Mouse (Mus musculus) naive thymus-derived CD4-positive, alpha-beta T cell, adult 2 months (primary cell): Measurements from ENCODE around the gene Tpx2.

Source experiments
- DNase-seq: peaks from one replicate; pipeline ENCODE4 v3.0.0-alpha.2; 2011; ENCODE audit warnings: low read depth

The Tpx2 gene

DNA sequence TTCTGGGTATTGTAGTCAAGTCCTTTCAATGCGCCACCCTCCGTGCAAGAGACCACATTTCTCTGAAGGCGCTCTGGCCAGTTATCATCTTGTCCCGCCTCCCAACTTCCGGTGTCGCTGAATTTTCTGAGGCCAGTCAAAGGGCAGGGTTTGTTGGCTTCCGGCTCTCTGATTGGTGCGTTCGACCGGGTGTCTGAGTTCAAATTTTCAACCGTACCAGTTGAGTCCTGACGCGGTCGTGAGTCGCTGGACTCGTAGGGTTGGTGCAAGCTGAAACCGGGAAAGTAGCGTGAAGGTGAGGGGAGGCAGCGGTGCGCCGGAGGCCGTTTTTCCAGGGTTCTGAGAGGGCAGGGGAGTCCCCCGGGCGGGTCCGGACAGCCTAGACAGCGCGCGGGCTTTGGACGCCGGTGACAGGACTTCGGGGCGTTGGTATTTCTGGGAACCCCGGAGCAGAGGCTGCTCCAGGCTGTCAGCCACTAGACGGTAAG lies at the start of gene Tpx2:
Gene Tpx2, plus strand, starts transcription at position 150 of the 488 bp plus-strand sequence.
- peak; percentile 98 for DNase-seq

DNA sequence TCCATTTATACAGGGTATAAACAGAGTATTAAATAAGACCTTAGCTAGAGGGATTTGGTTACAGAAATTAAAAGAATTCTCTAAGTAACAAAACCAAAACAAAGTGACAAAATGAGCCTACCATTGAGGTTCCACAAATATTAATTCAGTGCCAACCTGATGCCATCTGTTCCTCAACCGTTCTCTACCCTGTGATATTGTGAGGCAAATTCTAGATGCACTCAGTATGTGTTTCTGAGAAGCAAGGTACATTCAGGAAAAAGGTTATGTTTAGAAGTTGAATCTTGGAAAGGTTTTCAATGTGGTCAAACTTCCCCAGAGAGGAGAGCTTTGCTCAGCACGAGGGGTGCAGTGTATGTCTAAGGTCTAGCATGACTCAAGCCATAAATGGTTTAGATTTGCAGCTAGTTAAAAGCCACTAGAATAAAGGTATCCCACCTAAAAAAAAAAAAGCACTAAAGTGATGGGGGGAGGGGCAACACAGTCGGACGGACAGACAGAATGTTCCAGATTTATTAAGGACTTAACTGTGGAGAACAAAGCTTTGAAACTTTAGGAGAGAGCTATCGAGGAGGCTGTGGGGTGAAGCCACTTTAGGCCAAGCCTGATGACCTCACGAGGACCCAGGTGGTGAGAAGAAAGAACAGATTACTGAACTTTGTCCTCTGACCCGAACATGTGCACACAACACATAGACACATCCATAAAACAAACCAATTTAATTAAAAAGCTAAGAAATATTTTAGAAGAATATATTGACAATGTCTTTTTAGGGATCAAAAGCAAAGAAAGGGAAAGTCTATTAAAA lies 47.6 kb upstream of the Tpx2 start:
- no peak for DNase-seq

GRCm38 (mm10) chr2:152800762-152801113 lies 47.0 kb upstream of the Tpx2 start:
- no peak for DNase-seq

- DNase-seq: no peak
Observed at GRCm38 (mm10) chr2:152802303-152802702, 45.5 kb upstream of the Tpx2 start.

- peak; percentile 44 for DNase-seq
Observed at GRCm38 (mm10) chr2:152803081-152803480, 44.7 kb upstream of the Tpx2 start.

GRCm38 (mm10) chr2:152804408-152805110 lies 43.2 kb upstream of the Tpx2 start:
- no peak for DNase-seq

- no peak for DNase-seq
Observed at GRCm38 (mm10) chr2:152805111-152805490, 42.7 kb upstream of the Tpx2 start.

DNA sequence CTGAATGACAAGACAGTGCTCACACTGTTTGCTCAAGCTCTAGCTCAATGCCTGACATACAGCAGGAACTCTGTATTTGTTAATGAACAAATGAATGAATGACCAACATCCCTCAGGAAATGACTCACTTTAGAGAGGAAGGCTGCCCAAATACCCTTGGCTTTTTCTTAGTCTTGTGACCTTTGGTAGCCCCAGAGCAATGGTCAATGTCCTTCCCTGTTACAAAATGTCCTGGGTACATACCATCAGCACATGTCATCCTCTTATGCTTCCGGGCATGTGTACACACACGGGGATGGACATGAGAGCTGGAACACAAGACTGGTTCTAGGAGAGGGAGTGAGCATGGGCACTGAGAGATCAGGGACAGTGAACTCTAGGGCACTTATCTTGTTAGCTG lies 41.7 kb upstream of the Tpx2 start:
- no peak for DNase-seq

DNA sequence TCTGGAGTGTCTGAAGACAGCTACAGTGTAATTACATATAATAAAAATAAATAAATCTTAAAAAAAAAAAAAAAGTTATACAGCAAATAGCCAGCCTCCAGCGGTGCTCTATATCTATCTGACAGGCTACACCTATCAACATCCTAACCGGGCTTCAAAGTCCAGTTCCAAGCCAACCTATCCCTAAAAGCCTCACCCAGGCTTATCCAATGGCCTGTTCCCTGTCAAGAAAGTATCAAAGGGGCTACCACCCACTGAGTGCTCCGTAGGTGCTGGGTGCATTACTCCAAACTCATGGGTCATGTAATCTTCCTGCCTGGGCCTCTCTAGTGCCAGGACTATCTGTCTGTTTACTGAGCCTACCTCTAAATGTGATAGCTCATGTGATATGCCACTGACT lies 39.6 kb upstream of the Tpx2 start:
- no peak for DNase-seq

DNA sequence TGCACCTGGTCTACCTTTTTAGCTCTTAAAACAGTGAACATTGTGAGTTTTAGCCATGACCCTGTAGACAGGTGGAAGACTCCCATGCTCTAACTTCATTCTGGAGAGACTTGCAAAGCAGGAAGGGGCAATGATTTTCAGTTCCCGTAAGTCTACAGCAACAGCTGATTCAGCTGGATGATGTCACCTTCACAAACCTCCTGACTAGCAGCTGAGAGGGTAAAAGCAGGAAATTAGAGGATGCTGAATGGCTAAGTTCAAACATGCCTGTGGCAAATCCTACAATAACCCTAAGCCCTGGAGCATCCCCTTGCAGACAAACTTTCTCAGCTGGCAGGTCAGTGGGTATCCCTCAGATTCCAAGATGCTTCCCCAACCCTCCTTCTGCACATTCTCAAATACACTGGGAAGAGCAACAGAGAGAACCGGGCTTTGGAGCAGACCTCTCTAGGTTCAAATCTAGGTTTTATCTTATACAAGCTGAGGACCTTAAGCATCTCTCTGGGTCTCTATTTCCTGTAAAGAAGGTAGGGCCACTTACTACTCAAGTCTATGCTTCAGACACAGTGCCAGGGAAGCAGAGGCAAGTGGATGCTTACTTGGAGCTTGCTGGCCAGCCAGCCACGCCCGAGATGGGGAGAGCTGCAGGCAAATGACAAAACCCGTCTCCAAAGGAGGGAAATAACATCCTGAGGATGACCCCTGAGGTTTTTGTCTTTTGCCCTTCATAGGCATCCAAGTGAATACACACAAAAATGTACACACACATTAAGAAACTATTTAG lies 37.4 kb upstream of the Tpx2 start:
- DNase-seq: no peak

GRCm38 (mm10) chr2:152811336-152812165 lies 36.2 kb upstream of the Tpx2 start:
- no peak for DNase-seq

DNA sequence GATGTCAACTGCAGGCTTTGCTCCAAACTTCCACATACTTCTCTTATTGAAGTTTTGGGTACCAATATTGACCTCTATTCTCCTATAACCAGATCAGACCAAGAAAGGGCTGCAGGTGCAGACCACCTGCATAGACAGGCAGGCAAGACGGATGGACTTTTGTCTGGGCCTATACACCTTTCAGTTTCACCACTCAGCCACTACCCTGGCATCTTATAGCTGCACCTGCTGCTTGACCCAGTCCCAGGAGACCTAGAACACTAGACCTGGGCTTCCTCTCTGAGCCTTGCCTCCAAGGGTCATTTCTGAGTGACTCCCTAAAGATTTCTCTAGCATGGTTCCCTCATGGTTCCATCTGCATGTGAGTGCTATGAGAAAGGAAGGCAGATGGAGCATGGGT lies 34.5 kb upstream of the Tpx2 start:
- no peak for DNase-seq

- no peak for DNase-seq
Observed at GRCm38 (mm10) chr2:152814213-152814874, 33.4 kb upstream of the Tpx2 start.

DNA sequence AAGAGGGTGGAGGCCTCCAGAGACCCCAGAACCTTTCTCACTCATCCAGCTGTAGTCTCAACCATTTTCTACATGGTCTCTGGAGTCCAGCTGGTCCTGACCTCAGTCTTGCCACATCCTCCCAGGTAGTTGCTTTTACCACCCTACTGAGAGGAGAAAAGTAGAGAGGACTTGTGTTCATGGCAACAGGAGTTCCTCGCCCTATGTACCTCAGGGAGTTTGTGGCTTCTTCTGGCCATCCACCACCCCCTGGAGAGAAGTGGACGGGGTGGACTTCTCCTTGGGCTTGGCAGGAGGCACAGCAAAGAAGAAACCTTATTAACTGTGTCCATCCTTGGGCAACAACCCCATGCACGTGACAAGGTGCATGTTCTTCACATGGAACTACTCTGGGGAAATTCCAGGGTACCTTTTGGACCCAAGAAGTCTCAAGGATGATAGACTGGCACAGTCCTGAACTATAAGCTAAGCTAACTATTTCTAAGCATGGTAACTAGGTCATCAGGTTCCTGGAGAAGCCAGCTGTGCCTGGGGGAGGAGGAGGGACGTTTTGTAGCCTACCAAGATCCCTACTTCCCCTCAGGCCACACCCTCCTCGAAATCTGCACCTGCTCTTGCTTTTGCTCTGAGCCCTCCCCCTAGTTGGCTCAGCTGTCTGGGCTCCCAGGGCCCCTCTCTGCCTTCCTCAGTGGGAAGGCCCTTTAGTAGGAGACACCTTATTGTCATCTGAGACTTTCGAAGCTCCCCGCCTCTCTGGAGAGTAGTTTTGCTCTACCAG lies 31.7 kb upstream of the Tpx2 start:
- DNase-seq: no peak

GRCm38 (mm10) chr2:152816657-152817348 lies 31.0 kb upstream of the Tpx2 start:
- DNase-seq: no peak

- no peak for DNase-seq
Observed at GRCm38 (mm10) chr2:152817596-152818291, 30.0 kb upstream of the Tpx2 start.

DNA sequence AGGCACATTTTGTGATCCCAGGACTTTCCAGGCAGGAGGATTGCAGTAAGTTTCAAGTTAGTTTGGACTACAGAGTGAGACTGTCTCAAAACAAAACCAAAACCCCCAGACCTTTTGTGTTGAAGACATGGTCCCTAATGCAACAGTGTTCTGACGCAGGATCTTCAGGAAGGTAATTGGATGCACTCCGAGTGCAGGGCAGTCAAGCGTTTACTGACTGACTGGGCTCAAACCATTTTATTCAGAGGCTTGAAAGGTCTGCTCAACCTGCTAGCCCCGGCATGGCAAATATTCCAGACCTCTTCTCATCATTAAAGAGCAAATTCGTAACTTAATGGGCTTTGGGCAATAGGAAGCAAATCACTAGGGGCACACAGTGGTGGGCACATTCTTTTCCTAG lies 29.1 kb upstream of the Tpx2 start:
- no peak for DNase-seq

GRCm38 (mm10) chr2:152819097-152819624 lies 28.6 kb upstream of the Tpx2 start:
- no peak for DNase-seq

DNA sequence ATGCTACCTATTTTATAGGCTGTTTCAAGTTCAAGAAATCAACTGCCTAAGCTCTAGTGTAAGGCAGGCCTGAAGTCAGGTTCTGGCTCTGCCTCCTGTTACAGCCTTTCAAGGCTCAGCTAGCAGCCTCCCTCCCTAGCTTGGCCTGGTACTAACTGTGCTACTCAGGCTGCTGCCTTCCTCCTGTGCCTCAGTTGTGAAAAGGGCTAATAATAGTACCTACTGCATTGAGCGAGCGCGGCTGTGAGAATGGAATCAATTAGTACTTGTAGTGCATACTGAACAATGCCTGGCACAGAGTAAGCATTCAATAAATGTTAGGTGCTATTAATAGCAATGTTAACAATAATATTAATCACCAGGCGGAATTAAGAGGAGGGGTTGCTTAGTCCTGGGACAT lies 27.8 kb upstream of the Tpx2 start:
- DNase-seq: no peak
